Mouse (Mus musculus): ENCODE measurements around the gene Crebrf. TPM values are rescaled to one million over a fixed set of nuclear protein-coding genes. Genes with fewer than 3 reads are reported as not detected.
A peak's percentile ranks its signal among the peaks of the same experiment; 100 is the strongest.

Crebrf gene
- total and polyA plus RNA-seq, 3 experiments: 1.3 to 3.8 TPM; not detected in 1

GRCm38 (mm10) chr17:26780750-26781571 is 65.5 kb downstream of the Crebrf start, which contains the start of gene Bnip1 (continued):
- TF ChIP-seq MEF2A (IDR thresholded peaks at IDR 0.05; ENCODE audit: extremely low read depth, insufficient replicate concordance, low read depth, low read length, poor library complexity, severe bottlenecking) (no peak), ZC3H11A (IDR thresholded peaks at IDR 0.05; ENCODE audit: low read depth, low read length) (no peak), KAT2A (conservative IDR thresholded peaks at IDR 0.05; ENCODE audit: low read depth, low read length) (no peak; the same call in 1 of the 2 replicates), SMC3 (IDR thresholded peaks at IDR 0.05; ENCODE audit: low read depth, low read length) (no peak), HCFC1 (IDR thresholded peaks at IDR 0.05; ENCODE audit: low read depth, low read length) (peak; percentile 86), USF1 (IDR thresholded peaks at IDR 0.05; ENCODE audit: low read depth, low read length) (peak; percentile 81), CHD1 (IDR thresholded peaks at IDR 0.05; ENCODE audit: low read depth, low read length) (peak; percentile 97), TCF12 (IDR thresholded peaks at IDR 0.05; ENCODE audit: low read depth, low read length) (peak; percentile 69), E2F4 (IDR thresholded peaks at IDR 0.05; ENCODE audit: borderline replicate concordance, low read depth, low read length) (peak; percentile 73; the same call in 1 of the 2 replicates), CTCF (IDR thresholded peaks at IDR 0.05 in 2 of 3, conservative IDR thresholded peaks at IDR 0.05 in 1 of 3; ENCODE audit: control insufficient read depth in 1 of 3, insufficient read depth in 1 of 3, low read depth in 2 of 3, low read length in 3 of 3, poor library complexity in 1 of 3, severe bottlenecking in 1 of 3) (no peak)

- H3K4me1 ChIP-seq (ENCODE audit: control insufficient read depth in 1 of 2, insufficient read depth in 2 of 2, low read length in 2 of 2): peaks cover 19 to 20% of the 10 kb centered on the region in 2 experiments
- peak overlapping the region; percentile 68 for H3K27ac ChIP-seq (ENCODE audit: control insufficient read depth, low read depth, low read length)
- no peak for DNase-seq (ENCODE audit: low read depth, low spot score)
- TF ChIP-seq BHLHE40 (IDR thresholded peaks at IDR 0.05; ENCODE audit: borderline replicate concordance, low read depth, low read length) (no peak), CHD1 (IDR thresholded peaks at IDR 0.05; ENCODE audit: low read depth, low read length) (0 out of 2 replicates have a peak, but pooled peaks have one; percentile 22), MXI1 (IDR thresholded peaks at IDR 0.05; ENCODE audit: low read depth, low read length) (0 out of 2 replicates have a peak, but pooled peaks have one; percentile 10)
- H3K27me3 ChIP-seq (ENCODE audit: control insufficient read depth in 1 of 2, insufficient read depth in 2 of 2, low read length in 2 of 2): no peaks in the 10 kb centered on the region
- H3K9me3 ChIP-seq (replicated peaks; ENCODE audit: insufficient read depth, low read length): no peaks in the 10 kb centered on the region
- H3K36me3 ChIP-seq (ENCODE audit: control insufficient read depth in 1 of 2, insufficient read depth in 2 of 2, low read length in 2 of 2): peaks cover 0 to 18% of the 10 kb centered on the region in 2 experiments; a peak in 2 of 4 replicates
- H3K79me2 ChIP-seq (ENCODE audit: control insufficient read depth, insufficient read depth, low read length, poor library complexity): peaks cover 5% of the 10 kb centered on the region; the same call in 1 of the 2 replicates
- peak overlapping the region; percentile 70 to 98 for H3K4me3 ChIP-seq (ENCODE audit: control insufficient read depth in 1 of 2, insufficient read depth in 1 of 2, low read depth in 2 of 2, low read length in 2 of 2)
- H3K9ac ChIP-seq (ENCODE audit: control insufficient read depth, low read depth, low read length, poor library complexity, severe bottlenecking): peak overlapping the region; percentile 98
Measured at GRCm38 (mm10) chr17:26781610-26782043, 66.2 kb downstream of the Crebrf start.

GRCm38 (mm10) chr17:26784525-26784924 is 69.1 kb downstream of the Crebrf start:
- DNase-seq (ENCODE audit: low read depth, low spot score): no peak
- Histone ChIP-seq H3K4me3 (ENCODE audit: control insufficient read depth in 1 of 2, insufficient read depth in 1 of 2, low read depth in 2 of 2, low read length in 2 of 2) (no peak overlapping the region), H3K27me3 (ENCODE audit: control insufficient read depth in 1 of 2, insufficient read depth in 2 of 2, low read length in 2 of 2) (no peaks in the 10 kb centered on the region), H3K36me3 (ENCODE audit: control insufficient read depth in 1 of 2, insufficient read depth in 2 of 2, low read length in 2 of 2) (peaks cover 0 to 15% of the 10 kb centered on the region in 2 experiments; a peak in 3 of 4 replicates), H3K79me2 (ENCODE audit: control insufficient read depth, insufficient read depth, low read length, poor library complexity) (peaks cover 5% of the 10 kb centered on the region; the same call in 1 of the 2 replicates), H3K27ac (ENCODE audit: control insufficient read depth, low read depth, low read length) (no peak overlapping the region), H3K9ac (ENCODE audit: control insufficient read depth, low read depth, low read length, poor library complexity, severe bottlenecking) (no peak overlapping the region), H3K9me3 (replicated peaks; ENCODE audit: insufficient read depth, low read length) (no peaks in the 10 kb centered on the region), H3K4me1 (ENCODE audit: control insufficient read depth in 1 of 2, insufficient read depth in 2 of 2, low read length in 2 of 2) (peaks cover 10 to 14% of the 10 kb centered on the region in 2 experiments)
- no peak for TF ChIP-seq JUND (IDR thresholded peaks at IDR 0.05; ENCODE audit: low read depth, low read length)
- no peak for TF ChIP-seq HCFC1 (IDR thresholded peaks at IDR 0.05; ENCODE audit: low read depth, low read length)
- TF ChIP-seq ETS1 (IDR thresholded peaks at IDR 0.05; ENCODE audit: low read depth, low read length): no peak
- no peak for TF ChIP-seq POLR2A (IDR thresholded peaks at IDR 0.05; ENCODE audit: control insufficient read depth in 1 of 2, insufficient read depth in 1 of 2, low read depth in 1 of 2, low read length in 2 of 2, poor library complexity in 1 of 2)
- TF ChIP-seq RAD21 (IDR thresholded peaks at IDR 0.05; ENCODE audit: low read depth, low read length): no peak
- no peak for TF ChIP-seq UBTF (IDR thresholded peaks at IDR 0.05; ENCODE audit: borderline replicate concordance, insufficient read depth, low read depth, low read length)
- no peak for TF ChIP-seq NELFE (IDR thresholded peaks at IDR 0.05; ENCODE audit: low read depth, low read length)
- no peak for TF ChIP-seq NRF1 (IDR thresholded peaks at IDR 0.05; ENCODE audit: insufficient read depth, low read depth, low read length, poor library complexity, severe bottlenecking)
- TF ChIP-seq MEF2A (IDR thresholded peaks at IDR 0.05; ENCODE audit: extremely low read depth, insufficient replicate concordance, low read depth, low read length, poor library complexity, severe bottlenecking): no peak
- TF ChIP-seq EP300 (IDR thresholded peaks at IDR 0.05; ENCODE audit: low read depth in 1 of 2, low read length in 2 of 2): no peak
- no peak for TF ChIP-seq ZNF384 (IDR thresholded peaks at IDR 0.05; ENCODE audit: low read depth, low read length)
- no peak for TF ChIP-seq ELF1 (IDR thresholded peaks at IDR 0.05; ENCODE audit: low read depth, low read length)
- no peak for TF ChIP-seq MXI1 (IDR thresholded peaks at IDR 0.05; ENCODE audit: low read depth, low read length)

Data from MEL (cell line).